Mouse (Mus musculus) MEL (cell line): ENCODE measurements around the gene Depdc5.

Source experiments
- CTCF ChIP-seq, 3 experiments: IDR thresholded peaks in 2 of 3; conservative IDR thresholded peaks in 1 of 3; 2 replicates each; pipeline ENCODE4 v1.5.1; 2011 to 2012; ENCODE audit warnings: low read length in 3 of 3, low read depth in 2 of 3, mild to moderate bottlenecking in 2 of 3, improper control_type of control experiment in 1 of 3, inconsistent platforms in 1 of 3, mixed read lengths in 1 of 3, moderate library complexity in 1 of 3; ENCODE audit not compliant: control insufficient read depth in 1 of 3, insufficient read depth in 1 of 3, poor library complexity in 1 of 3, severe bottlenecking in 1 of 3
- EP300 ChIP-seq, 2 experiments: IDR thresholded peaks; 2 replicates each; pipeline ENCODE4 v1.6.1; 2011; ENCODE audit warnings: improper control_type of control experiment in 2 of 2, low read length in 2 of 2, low read depth in 1 of 2, mild to moderate bottlenecking in 1 of 2
- GABPA ChIP-seq: IDR thresholded peaks from 2 replicates; pipeline ENCODE4 v1.6.1; 2012; ENCODE audit warnings: low read depth, mild to moderate bottlenecking, inconsistent platforms, low read length, improper control_type of control experiment, moderate library complexity
- GATA1 ChIP-seq: IDR thresholded peaks from 2 replicates; pipeline ENCODE4 v1.6.1; 2011; ENCODE audit warnings: low read depth, low read length, improper control_type of control experiment
- MAX ChIP-seq: IDR thresholded peaks from 2 replicates; pipeline ENCODE4 v1.6.1; 2011; ENCODE audit warnings: low read length, improper control_type of control experiment
- MAZ ChIP-seq: IDR thresholded peaks from 2 replicates; pipeline ENCODE4 v1.6.1; 2012; ENCODE audit warnings: low read depth, mild to moderate bottlenecking, inconsistent platforms, low read length, improper control_type of control experiment
- MXI1 ChIP-seq: IDR thresholded peaks from 2 replicates; pipeline ENCODE4 v1.6.1; 2011; ENCODE audit warnings: mild to moderate bottlenecking, low read depth, low read length, improper control_type of control experiment
- NRF1 ChIP-seq: IDR thresholded peaks from 2 replicates; pipeline ENCODE4 v1.6.1; 2014; ENCODE audit warnings: low read depth, mild to moderate bottlenecking, inconsistent platforms, low read length, improper control_type of control experiment, moderate library complexity; ENCODE audit not compliant: poor library complexity, insufficient read depth, severe bottlenecking
- POLR2A ChIP-seq, 2 experiments: IDR thresholded peaks; 2 replicates each; pipeline ENCODE4 v1.6.1; 2011 to 2012; ENCODE audit warnings: low read length in 2 of 2, mild to moderate bottlenecking in 2 of 2, control low read depth in 1 of 2, improper control_type of control experiment in 1 of 2, low read depth in 1 of 2, moderate library complexity in 1 of 2; ENCODE audit not compliant: control insufficient read depth in 1 of 2, insufficient read depth in 1 of 2, poor library complexity in 1 of 2
- RCOR1 ChIP-seq: IDR thresholded peaks from 2 replicates; pipeline ENCODE4 v1.6.1; 2012; ENCODE audit warnings: low read depth, mild to moderate bottlenecking, inconsistent platforms, low read length, improper control_type of control experiment
- SMC3 ChIP-seq: IDR thresholded peaks from 2 replicates; pipeline ENCODE4 v1.6.1; 2011; ENCODE audit warnings: low read depth, low read length, improper control_type of control experiment
- USF1 ChIP-seq: IDR thresholded peaks from 2 replicates; pipeline ENCODE4 v1.6.1; 2014; ENCODE audit warnings: low read depth, mild to moderate bottlenecking, inconsistent platforms, low read length, improper control_type of control experiment, moderate library complexity
- USF2 ChIP-seq, 2 experiments: IDR thresholded peaks; 2 replicates each; pipeline ENCODE4 v1.6.1; 2011 to 2012; ENCODE audit warnings: improper control_type of control experiment in 2 of 2, low read length in 2 of 2, borderline replicate concordance in 1 of 2, inconsistent platforms in 1 of 2, low read depth in 1 of 2, mild to moderate bottlenecking in 1 of 2; ENCODE audit not compliant: insufficient read depth in 1 of 2

- TF ChIP-seq CTCF (IDR thresholded peaks at IDR 0.05 in 2 of 3, conservative IDR thresholded peaks at IDR 0.05 in 1 of 3; ENCODE audit: control insufficient read depth in 1 of 3, insufficient read depth in 1 of 3, low read depth in 2 of 3, low read length in 3 of 3, poor library complexity in 1 of 3, severe bottlenecking in 1 of 3) (no peak), POLR2A (IDR thresholded peaks at IDR 0.05; ENCODE audit: control insufficient read depth in 1 of 2, insufficient read depth in 1 of 2, low read depth in 1 of 2, low read length in 2 of 2, poor library complexity in 1 of 2) (no peak), RCOR1 (no peak), MAZ (no peak), USF1 (no peak), GABPA (no peak), EP300 (IDR thresholded peaks at IDR 0.05; ENCODE audit: low read depth in 1 of 2, low read length in 2 of 2) (no peak), MXI1 (no peak), MAX (no peak), SMC3 (no peak), NRF1 (no peak), USF2 (IDR thresholded peaks at IDR 0.05; ENCODE audit: borderline replicate concordance in 1 of 2, insufficient read depth in 1 of 2, low read depth in 1 of 2, low read length in 2 of 2) (no peak), GATA1 (no peak)
These were observed 23.2 kb downstream of the Depdc5 start for GRCm38 (mm10) chr5:32886739-32887138.
